Mouse (Mus musculus): ENCODE data around the gene Itgb7. TPM values are rescaled to one million over a fixed set of nuclear protein-coding genes. Genes with fewer than 3 reads are reported as not detected.

The Itgb7 gene
- total RNA-seq, 4 experiments from 2014 or later: 0.34 to 1.8 (median 1.0) TPM

- DNase-seq (ENCODE audit: low spot score in 2 of 2): no peak
Measured at GRCm38 (mm10) chr15:102248812-102249191, 17.1 kb upstream of the Itgb7 start.

GRCm38 (mm10) chr15:102248131-102248811 is 16.5 kb upstream of the Itgb7 start:
- no peak for DNase-seq (ENCODE audit: low spot score in 2 of 2)

- DNase-seq (ENCODE audit: low spot score in 2 of 2): peak; percentile 56 to 62
Measured at GRCm38 (mm10) chr15:102247252-102248130, 15.7 kb upstream of the Itgb7 start.

- peak; percentile 94 to 96 for DNase-seq (ENCODE audit: low spot score in 2 of 2)
Measured at GRCm38 (mm10) chr15:102246866-102247251, 15.1 kb upstream of the Itgb7 start.

- peak; percentile 56 to 70 for DNase-seq (ENCODE audit: low spot score in 2 of 2)
Measured at GRCm38 (mm10) chr15:102245891-102246741, 14.4 kb upstream of the Itgb7 start.

- DNase-seq (ENCODE audit: low spot score in 2 of 2): no peak
Measured at GRCm38 (mm10) chr15:102245461-102245881, 13.7 kb upstream of the Itgb7 start.

GRCm38 (mm10) chr15:102244306-102245191 is 12.8 kb upstream of the Itgb7 start:
- DNase-seq (ENCODE audit: low spot score in 2 of 2): peak in 1 of 2 experiments; percentile 60

- DNase-seq (ENCODE audit: low spot score in 2 of 2): peak in 1 of 2 experiments; percentile 40
Measured at GRCm38 (mm10) chr15:102243229-102244190, 11.8 kb upstream of the Itgb7 start.

- DNase-seq (ENCODE audit: low spot score in 2 of 2): no peak
Measured at GRCm38 (mm10) chr15:102242404-102243228, 10.9 kb upstream of the Itgb7 start.

- DNase-seq (ENCODE audit: low spot score in 2 of 2): no peak
Measured at GRCm38 (mm10) chr15:102240607-102241006, 8.9 kb upstream of the Itgb7 start.

GRCm38 (mm10) chr15:102239851-102240250 is 8.1 kb upstream of the Itgb7 start:
- no peak for DNase-seq (ENCODE audit: low spot score in 2 of 2)

- DNase-seq (ENCODE audit: low spot score in 2 of 2): peak; percentile 72 to 78
Measured at GRCm38 (mm10) chr15:102239260-102239590, 7.5 kb upstream of the Itgb7 start.

- no peak for DNase-seq (ENCODE audit: low spot score in 2 of 2)
Measured at GRCm38 (mm10) chr15:102238543-102239259, 7.0 kb upstream of the Itgb7 start.

- DNase-seq (ENCODE audit: low spot score in 2 of 2): no peak
Measured at GRCm38 (mm10) chr15:102235371-102236027, 3.8 kb upstream of the Itgb7 start.

GRCm38 (mm10) chr15:102233896-102234295 is 2.2 kb upstream of the Itgb7 start:
- DNase-seq (ENCODE audit: low spot score in 2 of 2): no peak

GRCm38 (mm10) chr15:102232764-102233163 is 1.0 kb upstream of the Itgb7 start:
- DNase-seq (ENCODE audit: low spot score in 2 of 2): no peak
